Mouse (Mus musculus) lung, postnatal 0 days (tissue): ENCODE measurements at regions not wholly inside any gene's neighbourhood (a gene's known extent, or its start where the extent isn't known, plus 50 kb on each side); places are given as distances from the start of the nearest gene placed in this dataset.

Experiments
- CTCF ChIP-seq: IDR thresholded peaks from 2 replicates; pipeline ENCODE4 v1.5.1; 2016; ENCODE audit warnings: antibody characterized with exemption, mild to moderate bottlenecking
- EP300 ChIP-seq: IDR thresholded peaks from 2 replicates; pipeline ENCODE4 v1.6.1; 2016; ENCODE audit warnings: antibody characterized with exemption, mild to moderate bottlenecking, control low read depth

- TF ChIP-seq EP300 (no peak), CTCF (no peak)
Measured at GRCm38 (mm10) chr10:125693505-125693904, 272.5 kb upstream of the Lrig3 start.
